Mouse (Mus musculus): ENCODE measurements around the gene Usp19.

DNA sequence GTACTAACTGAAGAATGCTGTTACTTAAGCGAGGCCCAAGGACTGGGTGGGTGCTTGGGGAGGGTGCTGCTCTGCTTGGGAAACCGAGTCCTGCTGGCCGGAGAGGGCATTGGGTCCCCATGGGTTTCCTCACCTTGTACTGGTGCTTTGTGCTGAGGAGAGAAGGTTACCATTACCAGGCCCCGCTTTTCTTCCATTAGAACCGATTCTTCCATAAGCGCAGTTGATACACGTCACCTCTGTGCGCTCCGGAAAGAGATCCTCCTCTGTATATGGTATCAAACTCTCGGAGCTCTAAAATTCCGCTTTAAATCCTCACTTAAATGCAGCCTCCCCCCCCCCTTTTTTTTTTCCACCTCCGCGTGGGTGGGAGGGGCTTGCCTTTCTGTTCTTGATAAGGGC lies 27.5 kb downstream of the Usp19 start:
- TF ChIP-seq CTCF (IDR thresholded peaks at IDR 0.05; ENCODE audit: low read depth): 0 out of 2 replicates have a peak, but pooled peaks have one; percentile 6
- no peak for TF ChIP-seq EP300 (IDR thresholded peaks at IDR 0.05; ENCODE audit: low read depth)
